11 mouse cellular contexts compared by ENCODE assay signal in the genomic region with DNA sequence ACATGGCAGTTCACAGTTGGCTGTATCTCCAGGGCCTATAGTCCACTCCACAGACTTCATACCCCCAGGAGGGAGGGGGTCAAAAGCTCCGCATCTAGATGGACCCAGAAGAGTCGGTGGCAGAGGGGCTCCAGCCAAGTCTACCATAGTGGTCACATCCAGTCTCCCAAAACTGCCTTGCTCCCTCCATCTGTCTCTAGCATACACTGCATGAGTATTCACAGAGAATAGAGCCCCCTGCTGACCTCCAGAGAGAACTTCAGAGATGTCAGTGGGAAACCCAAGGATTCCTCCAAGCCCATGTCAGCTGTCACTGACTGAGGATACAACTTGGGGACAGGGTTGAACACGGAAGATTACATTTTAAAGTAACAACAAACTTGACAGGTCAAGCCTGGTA. TPM values are rescaled to one million over a fixed set of nuclear protein-coding genes. Genes with fewer than 3 reads are reported as not detected.
A peak's percentile ranks its signal among the peaks of the same experiment; 100 is the strongest.
DNase-seq lines count a peak whose midpoint lies in the region; ATAC-seq and TF ChIP-seq lines count a peak whose summit lies in the region.
"Had no signal": no experiment of that assay in that cellular context is flagged by ENCODE, and none has a peak within 500 bp of the region (broad histone marks: within the 10 kb centered on the region; RNA-seq: fewer than 3 reads in every experiment).

No protein-coding gene starts in this region.

- H3K79me2 ChIP-seq in liver, adult 2 months (ENCODE audit: control insufficient read depth, insufficient read depth, low read length), result no peaks in the 10 kb centered on the region

- no peak overlapping the region for H3K9ac ChIP-seq in embryonic facial prominence, embryonic 11.5 days (replicated peaks; ENCODE audit: low read length)
- H3K9ac ChIP-seq in liver, adult 2 months (ENCODE audit: low read depth, low read length), result no peak overlapping the region
- H3K9ac ChIP-seq: embryonic facial prominence, embryonic 13.5 days; lung, embryonic 15.5 days had no signal

- 70% methylated on average over 3 of the region's 3 CpGs for WGBS in embryonic facial prominence, embryonic 11.5 days
- WGBS in embryonic facial prominence, embryonic 10.5 days, result 66% methylated on average over 3 of the region's 3 CpGs
- 61% methylated on average over 3 of the region's 3 CpGs for WGBS in liver, adult 2 months

- no peaks in the 10 kb centered on the region for H3K36me3 ChIP-seq in embryonic facial prominence, embryonic 11.5 days (replicated peaks; ENCODE audit: control insufficient read depth, insufficient read depth, low read depth, low read length)
- peaks cover 7% of the 10 kb centered on the region for H3K36me3 ChIP-seq in embryonic facial prominence, embryonic 10.5 days (replicated peaks)
- no peaks in the 10 kb centered on the region for H3K36me3 ChIP-seq in liver, adult 2 months (ENCODE audit: control insufficient read depth, insufficient read depth, low read length)
- H3K36me3 ChIP-seq: lung, embryonic 15.5 days had no signal

- H3K4me3 ChIP-seq in embryonic facial prominence, embryonic 11.5 days (ENCODE audit: low read depth, low read length), result no peak overlapping the region
- no peak overlapping the region for H3K4me3 ChIP-seq in embryonic facial prominence, embryonic 10.5 days
- no peak overlapping the region for H3K4me3 ChIP-seq in liver, adult 2 months (ENCODE audit: insufficient read depth, low read depth, low read length)
- H3K4me3 ChIP-seq: embryonic facial prominence, embryonic 13.5 days; lung, embryonic 15.5 days had no signal

- TF ChIP-seq POLR2A in liver, adult 2 months (IDR thresholded peaks at IDR 0.05; ENCODE audit: extremely low read depth, insufficient read depth, low read length), result no peak

- peak; percentile 44 for DNase-seq in embryonic facial prominence, embryonic 11.5 days (ENCODE audit: low spot score)
- no peak for DNase-seq in embryonic facial prominence, embryonic 10.5 days (ENCODE audit: low spot score)
- peak; percentile 22 for DNase-seq in liver, adult 2 months (ENCODE audit: extremely low read depth, low read depth, low spot score)
- DNase-seq in liver (no peak), R1 (ENCODE audit: low read depth, low spot score) (peak; percentile 80)
- no peak for DNase-seq in left cerebral cortex, postnatal 4 days
- no peak for DNase-seq in heart, adult 18-20 months
- DNase-seq: right cerebral cortex, postnatal 4 days had no signal

- no peaks in the 10 kb centered on the region for H3K27me3 ChIP-seq in embryonic facial prominence, embryonic 11.5 days (ENCODE audit: control insufficient read depth, insufficient read depth, low read length)
- no peaks in the 10 kb centered on the region for H3K27me3 ChIP-seq in embryonic facial prominence, embryonic 10.5 days (replicated peaks; ENCODE audit: low read depth, poor library complexity, severe bottlenecking)
- no peaks in the 10 kb centered on the region for H3K27me3 ChIP-seq in liver, adult 2 months (ENCODE audit: control insufficient read depth, insufficient read depth, low read length)
- H3K27me3 ChIP-seq: embryonic facial prominence, embryonic 13.5 days; lung, embryonic 15.5 days had no signal

- no peaks in the 10 kb centered on the region for H3K4me1 ChIP-seq in embryonic facial prominence, embryonic 11.5 days (ENCODE audit: control insufficient read depth, insufficient read depth, low read length)
- no peaks in the 10 kb centered on the region for H3K4me1 ChIP-seq in embryonic facial prominence, embryonic 10.5 days
- no peaks in the 10 kb centered on the region; the same call in 1 of the 2 replicates for H3K4me1 ChIP-seq in liver, adult 2 months (ENCODE audit: control insufficient read depth, insufficient read depth, low read length)
- H3K4me1 ChIP-seq: embryonic facial prominence, embryonic 13.5 days; lung, embryonic 15.5 days had no signal

- intact Hi-C loops in left cerebral cortex, postnatal 4 days (cut with DNase I), result no loop called here

- no peak for ATAC-seq in embryonic facial prominence, embryonic 11.5 days (replicated peaks; ENCODE audit: insufficient number of reproducible peaks, low FRiP score, low TSS enrichment, low read depth)
- peak; percentile 59 for ATAC-seq in megakaryocyte progenitor cell, adult 5-6 weeks (replicated peaks; ENCODE audit: poor library complexity)

- H3K27ac ChIP-seq in embryonic facial prominence, embryonic 11.5 days (replicated peaks; ENCODE audit: low read depth, low read length), result no peak overlapping the region
- no peak overlapping the region for H3K27ac ChIP-seq in embryonic facial prominence, embryonic 10.5 days (replicated peaks)
- no peak overlapping the region for H3K27ac ChIP-seq in liver, adult 2 months (replicated peaks; ENCODE audit: insufficient read depth, low read depth, low read length)
- H3K27ac ChIP-seq: embryonic facial prominence, embryonic 13.5 days; lung, embryonic 15.5 days had no signal

- 0 out of 2 replicates have a peak, but pooled peaks have one; percentile 9 for TF ChIP-seq CTCF in liver, adult 2 months (IDR thresholded peaks at IDR 0.05; ENCODE audit: low read depth, low read length)

- H3K4me2 ChIP-seq in embryonic facial prominence, embryonic 11.5 days (ENCODE audit: low read depth, low read length), result no peak overlapping the region
- H3K4me2 ChIP-seq: embryonic facial prominence, embryonic 13.5 days; lung, embryonic 15.5 days had no signal

- H3K9me3 ChIP-seq in embryonic facial prominence, embryonic 11.5 days (replicated peaks; ENCODE audit: control insufficient read depth, low read length), result no peaks in the 10 kb centered on the region
- no peaks in the 10 kb centered on the region for H3K9me3 ChIP-seq in embryonic facial prominence, embryonic 10.5 days
- H3K9me3 ChIP-seq: embryonic facial prominence, embryonic 13.5 days; lung, embryonic 15.5 days had no signal

RNA-seq across cellular contexts. Expression of a gene that starts 10.2 kb away (rescaled TPM):
- 71.8 and 74.0 TPM in 2 replicates for polyA plus RNA-seq in embryonic facial prominence, embryonic 11.5 days (2014; fragmentation: Nextera tagmentation; extraction: Ambion mirVana)
- 89.9 and 93.4 TPM in 2 replicates for polyA plus RNA-seq in embryonic facial prominence, embryonic 10.5 days (2016; fragmentation: Nextera tagmentation; extraction: Ambion mirVana)
- total RNA-seq in liver, adult 2 months (2014; rRNA removed), result 12.4 and 12.6 TPM in 2 replicates
- 10.1 and 11.8 TPM in 2 replicates for polyA plus RNA-seq in liver, adult 2 months (2012; rRNA removed)
- 16.8 and 17.4 TPM in 2 replicates for total RNA-seq in megakaryocyte progenitor cell, adult 5-6 weeks (2015)
- total RNA-seq in megakaryocyte progenitor cell, adult 5-6 weeks (2017), result 56.0 and 65.7 TPM in 2 replicates
- 10 to 100 TPM; 65.8 to 78.8 TPM for total RNA-seq in left cerebral cortex, postnatal 4 days (2021)
- 10 to 100 TPM; 35.1 to 36.9 TPM for total RNA-seq in heart, adult 18-20 months (2021)

RNA-seq across cellular contexts. Expression of a gene that starts 22.7 kb away (rescaled TPM):
- polyA plus RNA-seq in embryonic facial prominence, embryonic 11.5 days (2014; fragmentation: Nextera tagmentation; extraction: Ambion mirVana), result 15.8 and 19.2 TPM in 2 replicates
- polyA plus RNA-seq in embryonic facial prominence, embryonic 10.5 days (2016; fragmentation: Nextera tagmentation; extraction: Ambion mirVana), result 31.3 and 34.4 TPM in 2 replicates
- total RNA-seq in liver, adult 2 months (2014; rRNA removed), result 5.3 and 7.0 TPM in 2 replicates
- polyA plus RNA-seq in liver, adult 2 months (2012; rRNA removed), result 7.3 and 9.5 TPM in 2 replicates
- 12.8 and 13.8 TPM in 2 replicates for total RNA-seq in megakaryocyte progenitor cell, adult 5-6 weeks (2015)
- 34.0 and 36.0 TPM in 2 replicates for total RNA-seq in megakaryocyte progenitor cell, adult 5-6 weeks (2017)
- total RNA-seq in left cerebral cortex, postnatal 4 days (2021), result 10 to 100 TPM; 73.8 to 78.8 TPM
- total RNA-seq in heart, adult 18-20 months (2021), result 10 to 100 TPM; 20.8 to 21.6 TPM

RNA-seq across cellular contexts. Expression of a gene that starts 23.1 kb away (rescaled TPM):
- polyA plus RNA-seq in embryonic facial prominence, embryonic 11.5 days (2014; fragmentation: Nextera tagmentation; extraction: Ambion mirVana), result 19.8 and 22.8 TPM in 2 replicates
- polyA plus RNA-seq in embryonic facial prominence, embryonic 10.5 days (2016; fragmentation: Nextera tagmentation; extraction: Ambion mirVana), result 9.3 and 10.7 TPM in 2 replicates
- total RNA-seq in liver, adult 2 months (2014; rRNA removed), result 1.5 and 8.6 TPM in 2 replicates
- 0.71 and 0.93 TPM in 2 replicates for polyA plus RNA-seq in liver, adult 2 months (2012; rRNA removed)
- 7.8 and 10.6 TPM in 2 replicates for total RNA-seq in megakaryocyte progenitor cell, adult 5-6 weeks (2015)
- 6.0 and 6.8 TPM in 2 replicates for total RNA-seq in megakaryocyte progenitor cell, adult 5-6 weeks (2017)
- 1 to 10 TPM in 1 of 2 experiments, not detected in 1; 1.2 TPM for total RNA-seq in left cerebral cortex, postnatal 4 days (2021)
- 1 to 10 TPM; 1.1 to 3.7 TPM for total RNA-seq in heart, adult 18-20 months (2021)

RNA-seq across cellular contexts. Expression of a gene that starts 47.3 kb away (rescaled TPM):
- polyA plus RNA-seq in embryonic facial prominence, embryonic 11.5 days (2014; fragmentation: Nextera tagmentation; extraction: Ambion mirVana), result 20.9 and 22.5 TPM in 2 replicates
- 73.5 and 75.8 TPM in 2 replicates for polyA plus RNA-seq in embryonic facial prominence, embryonic 10.5 days (2016; fragmentation: Nextera tagmentation; extraction: Ambion mirVana)
- total RNA-seq in liver, adult 2 months (2014; rRNA removed), result 2.3 and 2.9 TPM in 2 replicates
- polyA plus RNA-seq in liver, adult 2 months (2012; rRNA removed), result 3.5 and 4.5 TPM in 2 replicates
- 6.5 and 9.0 TPM in 2 replicates for total RNA-seq in megakaryocyte progenitor cell, adult 5-6 weeks (2015)
- 13.8 and 15.4 TPM in 2 replicates for total RNA-seq in megakaryocyte progenitor cell, adult 5-6 weeks (2017)
- total RNA-seq in left cerebral cortex, postnatal 4 days (2021), result 10 to 100 TPM; 28.4 to 28.8 TPM
- total RNA-seq in heart, adult 18-20 months (2021), result 1 to 10 TPM; 6.4 to 6.7 TPM

RNA-seq across cellular contexts. Expression of a gene that starts 47.3 kb away (rescaled TPM):
- 21.0 and 24.6 TPM in 2 replicates for polyA plus RNA-seq in embryonic facial prominence, embryonic 11.5 days (2014; fragmentation: Nextera tagmentation; extraction: Ambion mirVana)
- 27.3 and 30.0 TPM in 2 replicates for polyA plus RNA-seq in embryonic facial prominence, embryonic 10.5 days (2016; fragmentation: Nextera tagmentation; extraction: Ambion mirVana)
- 1.4 and 1.5 TPM in 2 replicates for total RNA-seq in liver, adult 2 months (2014; rRNA removed)
- polyA plus RNA-seq in liver, adult 2 months (2012; rRNA removed), result 3.5 and 4.0 TPM in 2 replicates
- 27.0 and 38.6 TPM in 2 replicates for total RNA-seq in megakaryocyte progenitor cell, adult 5-6 weeks (2015)
- 21.7 and 35.4 TPM in 2 replicates for total RNA-seq in megakaryocyte progenitor cell, adult 5-6 weeks (2017)
- 1 to 10 TPM; 7.9 to 8.8 TPM for total RNA-seq in left cerebral cortex, postnatal 4 days (2021)
- 1 to 10 TPM; 3.0 to 7.7 TPM for total RNA-seq in heart, adult 18-20 months (2021)

Comparison
In these comparisons a context has a peak if more than half of its experiments do, and no peak if none do; other contexts are left out.
1. DNase-seq: peak in embryonic facial prominence, embryonic 11.5 days (single experiment), liver, adult 2 months (single experiment) and R1 (single experiment); none in embryonic facial prominence, embryonic 10.5 days (single experiment), liver (single experiment), left cerebral cortex, postnatal 4 days (single experiment) and heart, adult 18-20 months (0 of 2).